Mouse (Mus musculus) myocyte (in vitro differentiated cells): Measurements from ENCODE around the gene Rfx1. TPM values are rescaled to one million over a fixed set of nuclear protein-coding genes. Genes with fewer than 3 reads are reported as not detected.

Experiments used
- H3K27me3 ChIP-seq: one replicate; pipeline ENCODE4 v1.6.1; 2011; ENCODE audit not compliant: control insufficient read depth, insufficient read depth, insufficient read length
- H3K36me3 ChIP-seq: one replicate; pipeline ENCODE4 v1.6.1; 2011; ENCODE audit not compliant: control insufficient read depth, insufficient read depth
- H3K4me2 ChIP-seq: one replicate; pipeline ENCODE4 v1.6.1; 2011; ENCODE audit warnings: low read depth, control low read depth
- H3K4me3 ChIP-seq: one replicate; pipeline ENCODE4 v1.5.1; 2011; ENCODE audit warnings: mild to moderate bottlenecking, control low read depth, moderate library complexity
- H3K79me2 ChIP-seq: one replicate; pipeline ENCODE4 v1.6.1; 2011; ENCODE audit not compliant: control insufficient read depth, insufficient read depth
- H3ac ChIP-seq: one replicate; pipeline ENCODE4 v1.6.1; 2011; ENCODE audit not compliant: control insufficient read depth, insufficient read length
- CEBPB ChIP-seq: IDR thresholded peaks from 2 replicates; pipeline ENCODE4 v1.6.1; 2011; ENCODE audit warnings: mild to moderate bottlenecking, moderate library complexity; ENCODE audit not compliant: poor library complexity, insufficient read depth, severe bottlenecking
- E2F4 ChIP-seq: IDR thresholded peaks from one replicate; pipeline ENCODE4 v1.6.1; 2011; ENCODE audit warnings: mild to moderate bottlenecking, control low read depth, moderate library complexity; ENCODE audit not compliant: insufficient read depth
- MAX ChIP-seq: IDR thresholded peaks from one replicate; pipeline ENCODE4 v1.6.1; 2011; ENCODE audit warnings: low read depth, mild to moderate bottlenecking, control low read depth
- MYOD1 ChIP-seq, 3 experiments: IDR thresholded peaks; one replicate each; pipeline ENCODE4 v1.6.1; 2011; ENCODE audit warnings: control low read depth in 2 of 3, low read depth in 2 of 3, mild to moderate bottlenecking in 2 of 3, moderate library complexity in 1 of 3; ENCODE audit not compliant: insufficient read length in 2 of 3, control insufficient read depth in 1 of 3
- MYOG ChIP-seq, 3 experiments: IDR thresholded peaks; one replicate each; pipeline ENCODE4 v1.6.1; 2011; ENCODE audit warnings: control low read depth in 2 of 3, low read depth in 2 of 3, mild to moderate bottlenecking in 2 of 3; ENCODE audit not compliant: insufficient read length in 2 of 3, control insufficient read depth in 1 of 3, insufficient read depth in 1 of 3
- POLR2A ChIP-seq: IDR thresholded peaks from one replicate; pipeline ENCODE4 v1.6.1; 2011; ENCODE audit warnings: low read depth, mild to moderate bottlenecking, control low read depth, moderate library complexity; ENCODE audit not compliant: insufficient read length
- POLR2AphosphoS2 ChIP-seq: IDR thresholded peaks from one replicate; pipeline ENCODE4 v1.6.1; 2011; ENCODE audit warnings: low read depth, control low read depth; ENCODE audit not compliant: insufficient read length
- REST ChIP-seq: IDR thresholded peaks from one replicate; pipeline ENCODE4 v1.6.1; 2011; ENCODE audit warnings: mild to moderate bottlenecking, control low read depth, moderate library complexity; ENCODE audit not compliant: insufficient read depth, insufficient read length
- SRF ChIP-seq: IDR thresholded peaks from one replicate; pipeline ENCODE4 v1.6.1; 2011; ENCODE audit warnings: low read depth; ENCODE audit not compliant: control insufficient read depth, insufficient read length
- TCF12 ChIP-seq: IDR thresholded peaks from one replicate; pipeline ENCODE4 v1.6.1; 2011; ENCODE audit warnings: mild to moderate bottlenecking, control low read depth; ENCODE audit not compliant: poor library complexity, insufficient read depth, severe bottlenecking
- TCF3 ChIP-seq: IDR thresholded peaks from one replicate; pipeline ENCODE4 v1.6.1; 2011; ENCODE audit warnings: low read depth, control low read depth; ENCODE audit not compliant: insufficient read length
- USF1 ChIP-seq: IDR thresholded peaks from one replicate; pipeline ENCODE4 v1.6.1; 2011; ENCODE audit warnings: low read depth, mild to moderate bottlenecking, control low read depth, moderate library complexity
- polyA plus RNA-seq: library from polyadenylated mRNA; unstranded; fragments of >200 nt; fragmentation: generic; extraction: Trizol; gene quantifications from one replicate; pipeline ENCODE4 v1.2.1, GENCODE M21; 2012; ENCODE audit warnings: missing spikeins

Rfx1 gene
- polyA plus RNA-seq = 9.9 TPM

DNA sequence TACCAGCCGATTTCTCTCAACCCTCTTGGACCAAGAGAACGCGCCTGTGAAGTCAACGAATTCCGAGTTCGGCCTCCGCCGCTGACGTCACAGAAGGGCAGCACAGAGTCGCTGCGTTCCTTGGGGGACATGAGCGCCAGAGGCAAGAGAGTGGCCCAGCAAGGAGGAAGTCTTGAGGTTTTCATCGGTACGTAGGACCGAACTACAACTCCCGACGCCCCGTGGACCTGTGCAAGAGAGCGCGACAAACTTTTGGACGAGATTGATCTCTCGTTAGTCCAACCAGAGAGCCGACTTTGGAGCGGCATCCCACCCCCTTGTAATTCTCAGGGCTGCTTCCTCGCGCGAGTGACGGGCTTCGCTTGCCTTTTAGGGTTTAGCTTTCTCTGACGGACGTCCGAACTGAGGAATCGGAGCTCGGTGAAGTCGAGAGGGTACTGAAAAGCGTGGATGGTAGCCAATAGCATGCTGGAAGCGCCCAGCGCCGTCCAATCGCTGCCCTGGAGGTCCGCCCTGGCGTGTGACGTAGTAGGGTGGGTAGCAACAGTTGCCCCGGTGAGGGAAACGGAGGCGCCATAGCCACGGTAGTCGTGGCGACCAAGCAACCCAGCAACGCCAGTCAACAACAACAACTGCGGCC is at the start of gene Rfx1:
Rfx1 (plus strand) TSS at position 544 of the 640 bp plus-strand sequence.
- H3K79me2 ChIP-seq = peaks cover 29% of the 10 kb centered on the region
- H3K36me3 ChIP-seq = no peaks in the 10 kb centered on the region
- peak within 1 kb of the TSS; percentile 95 for H3K4me2 ChIP-seq
- no peaks in the 10 kb centered on the region for H3K27me3 ChIP-seq
- peak within 1 kb of the TSS; percentile 41 for H3K4me3 ChIP-seq
- peak; percentile 66 for TF ChIP-seq POLR2AphosphoS2
- 0 out of 2 replicates have a peak, but pooled peaks have one; percentile 10 for TF ChIP-seq CEBPB
- TF ChIP-seq REST = no peak
- peak; percentile 98 for TF ChIP-seq SRF
- TF ChIP-seq USF1 = no peak
- peak in 2 of 3 experiments; percentile 10 to 20 for TF ChIP-seq MYOG (IDR thresholded peaks at IDR 0.05; ENCODE audit: control insufficient read depth in 1 of 3, insufficient read depth in 1 of 3, insufficient read length in 2 of 3, low read depth in 2 of 3)
- TF ChIP-seq POLR2A = peak; percentile 80
- no peak for TF ChIP-seq MYOD1 (IDR thresholded peaks at IDR 0.05; ENCODE audit: control insufficient read depth in 1 of 3, insufficient read length in 2 of 3, low read depth in 2 of 3)
- peak; percentile 85 for TF ChIP-seq E2F4
- TF ChIP-seq TCF12 = no peak
- H3ac ChIP-seq = peak within 1 kb of the TSS; percentile 9

GRCm38 (mm10) chr8:84019738-84020137 is 46.9 kb upstream of the Rfx1 start:
- TF ChIP-seq MYOD1 (IDR thresholded peaks at IDR 0.05; ENCODE audit: control insufficient read depth in 1 of 3, insufficient read length in 2 of 3, low read depth in 2 of 3) (peak in 2 of 3 experiments; percentile 14 to 32), USF1 (no peak)

DNA sequence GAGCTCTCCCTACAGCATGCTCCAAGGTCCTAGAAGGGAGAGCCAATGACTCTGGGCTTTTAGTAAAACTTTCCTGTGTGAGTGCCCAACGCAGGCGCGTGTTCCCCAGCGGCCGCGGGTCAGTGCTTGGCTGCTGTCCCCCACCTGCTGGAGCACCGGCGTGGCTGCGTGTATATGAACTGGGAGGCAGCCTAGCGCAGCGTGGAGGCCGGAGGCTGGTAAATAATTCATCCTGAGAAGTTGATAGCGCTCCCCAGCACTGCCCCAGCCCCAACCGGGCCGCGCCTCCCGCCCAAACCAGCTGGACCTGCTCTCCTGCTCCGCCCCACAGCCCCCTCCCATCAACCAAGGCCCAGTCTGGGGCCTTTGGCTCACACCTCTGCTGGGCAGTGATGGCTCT is 45.5 kb upstream of the Rfx1 start, which contains the start of gene Palm3:
Palm3 (plus strand) TSS at position 376 of the 400 bp plus-strand sequence.
- Histone ChIP-seq H3K4me3 (no peak within 1 kb of the TSS), H3ac (no peak within 1 kb of the TSS), H3K27me3 (no peaks in the 10 kb centered on the region), H3K4me2 (peak within 1 kb of the TSS; percentile 65), H3K36me3 (no peaks in the 10 kb centered on the region), H3K79me2 (no peaks in the 10 kb centered on the region)
- TF ChIP-seq TCF3 = no peak
- peak in 1 of 3 experiments; percentile 2 for TF ChIP-seq MYOD1 (IDR thresholded peaks at IDR 0.05; ENCODE audit: control insufficient read depth in 1 of 3, insufficient read length in 2 of 3, low read depth in 2 of 3)
- TF ChIP-seq MYOG (IDR thresholded peaks at IDR 0.05; ENCODE audit: control insufficient read depth in 1 of 3, insufficient read depth in 1 of 3, insufficient read length in 2 of 3, low read depth in 2 of 3) = peak in 1 of 3 experiments; percentile 41
- no peak for TF ChIP-seq E2F4
- no peak for TF ChIP-seq CEBPB
- TF ChIP-seq TCF12 = no peak

More at GRCm38 (mm10) chr8:84019738-84020137, 46.9 kb upstream of the Rfx1 start:
- no peaks in the 10 kb centered on the region for H3K79me2 ChIP-seq
- no peak overlapping the region for H3ac ChIP-seq
- H3K4me3 ChIP-seq = no peak overlapping the region
- no peak overlapping the region for H3K4me2 ChIP-seq
- no peaks in the 10 kb centered on the region for H3K36me3 ChIP-seq
- H3K27me3 ChIP-seq = no peaks in the 10 kb centered on the region

DNA sequence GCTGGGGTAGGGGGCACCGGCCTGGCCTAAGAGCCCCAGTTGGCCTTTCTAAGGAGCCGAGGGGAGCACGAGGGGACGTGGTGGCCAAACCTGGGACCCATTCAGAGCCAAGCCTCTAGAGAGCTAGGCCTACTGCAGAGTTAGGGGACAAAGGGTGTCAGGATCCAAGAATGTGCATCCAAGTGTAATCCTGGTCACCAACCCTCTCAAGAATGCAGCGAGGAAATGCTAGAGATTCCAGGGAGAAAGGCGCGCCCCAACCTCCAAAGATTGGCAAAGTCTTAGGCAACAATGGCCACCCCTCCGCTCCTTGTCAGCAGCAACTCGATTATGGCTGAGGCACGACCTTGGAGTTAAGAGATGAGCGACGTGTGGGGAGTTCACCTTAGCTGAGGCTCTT is 45.1 kb upstream of the Rfx1 start:
- H3K79me2 ChIP-seq = no peaks in the 10 kb centered on the region
- H3K36me3 ChIP-seq = no peaks in the 10 kb centered on the region
- H3K4me2 ChIP-seq = peak overlapping the region; percentile 65
- no peak overlapping the region for H3K4me3 ChIP-seq
- TF ChIP-seq CEBPB (peak; percentile 23; the same call in 1 of the 2 replicates), USF1 (no peak), E2F4 (no peak), MYOG (IDR thresholded peaks at IDR 0.05; ENCODE audit: control insufficient read depth in 1 of 3, insufficient read depth in 1 of 3, insufficient read length in 2 of 3, low read depth in 2 of 3) (peak in 1 of 3 experiments; percentile 47), REST (no peak), MYOD1 (IDR thresholded peaks at IDR 0.05; ENCODE audit: control insufficient read depth in 1 of 3, insufficient read length in 2 of 3, low read depth in 2 of 3) (no peak), MAX (no peak), POLR2AphosphoS2 (no peak), TCF3 (no peak)
- H3K27me3 ChIP-seq = no peaks in the 10 kb centered on the region
- no peak overlapping the region for H3ac ChIP-seq

- H3K36me3 ChIP-seq = no peaks in the 10 kb centered on the region
- H3K27me3 ChIP-seq = no peaks in the 10 kb centered on the region
- no peaks in the 10 kb centered on the region for H3K79me2 ChIP-seq
- no peak overlapping the region for H3K4me3 ChIP-seq
- H3K4me2 ChIP-seq = peak overlapping the region; percentile 65
- no peak overlapping the region for H3ac ChIP-seq
- no peak for TF ChIP-seq TCF3
- TF ChIP-seq TCF12 = peak; percentile 15
- TF ChIP-seq SRF = peak; percentile 24
- TF ChIP-seq MAX = no peak
- peak; percentile 50 for TF ChIP-seq USF1
- peak in 2 of 3 experiments; percentile 41 to 70 for TF ChIP-seq MYOD1 (IDR thresholded peaks at IDR 0.05; ENCODE audit: control insufficient read depth in 1 of 3, insufficient read length in 2 of 3, low read depth in 2 of 3)
- peak; percentile 48 to 85 (median 70) for TF ChIP-seq MYOG (IDR thresholded peaks at IDR 0.05; ENCODE audit: control insufficient read depth in 1 of 3, insufficient read depth in 1 of 3, insufficient read length in 2 of 3, low read depth in 2 of 3)
These were observed 43.5 kb upstream of the Rfx1 start for GRCm38 (mm10) chr8:84023085-84023484.
